Mouse (Mus musculus): ENCODE results near the gene Psmb2.

The Psmb2 gene

GRCm38 (mm10) chr4:126677054-126678003 is at the start of gene Psmb2:
TSS of gene Psmb2 (plus strand) at chr4:126677630.
- peak; percentile 94 for DNase-seq (ENCODE audit: low read depth, low spot score)

- DNase-seq (ENCODE audit: low read depth, low spot score): no peak
Observed at GRCm38 (mm10) chr4:126631922-126632321, 45.5 kb upstream of the Psmb2 start.

DNA sequence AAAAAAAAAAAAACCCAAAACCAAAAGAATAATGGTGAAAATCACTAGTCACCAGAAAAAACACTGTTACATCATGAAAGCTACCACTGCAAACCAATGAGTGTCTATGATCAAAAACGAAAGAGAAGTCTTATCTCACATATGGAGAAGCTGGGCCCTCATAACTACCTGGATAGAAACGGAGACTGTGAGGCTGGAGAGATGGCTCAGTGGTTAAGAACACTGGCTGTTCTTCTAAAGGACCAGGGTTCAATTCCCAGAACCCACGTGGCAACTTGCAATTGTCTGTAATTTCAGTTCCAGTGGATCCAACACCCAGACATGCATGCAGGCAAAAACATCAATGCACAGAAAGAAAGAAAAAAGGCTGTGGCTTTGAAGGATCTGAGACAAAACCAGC is 44.8 kb upstream of the Psmb2 start:
- no peak for DNase-seq (ENCODE audit: low read depth, low spot score)

- no peak for DNase-seq (ENCODE audit: low read depth, low spot score)
Observed at GRCm38 (mm10) chr4:126636330-126636729, 41.1 kb upstream of the Psmb2 start.

DNA sequence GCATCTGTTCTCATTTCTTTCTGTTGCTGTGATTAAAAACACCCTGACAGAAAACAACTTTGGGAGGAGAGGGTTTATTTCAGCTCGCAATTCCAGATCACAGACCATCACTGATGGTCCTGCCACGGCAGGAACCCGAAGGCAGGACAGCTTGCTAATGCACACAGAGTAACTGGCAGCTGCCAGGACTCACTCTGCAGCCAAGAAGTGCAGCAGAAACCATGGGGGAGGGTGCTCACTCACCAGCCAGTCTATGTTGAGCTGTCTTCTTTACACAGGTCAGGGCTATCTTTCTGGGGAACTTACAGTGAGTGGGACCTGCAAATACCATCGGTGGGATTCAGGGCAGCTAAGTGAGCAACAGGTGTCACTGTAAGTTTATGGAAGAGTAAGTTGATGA is 40.0 kb upstream of the Psmb2 start:
- DNase-seq (ENCODE audit: low read depth, low spot score): no peak

GRCm38 (mm10) chr4:126639339-126639738 is 38.1 kb upstream of the Psmb2 start:
- no peak for DNase-seq (ENCODE audit: low read depth, low spot score)

- DNase-seq (ENCODE audit: low read depth, low spot score): no peak
Observed at GRCm38 (mm10) chr4:126641901-126642300, 35.5 kb upstream of the Psmb2 start.

GRCm38 (mm10) chr4:126643815-126644214 is 33.6 kb upstream of the Psmb2 start:
- no peak for DNase-seq (ENCODE audit: low read depth, low spot score)

- no peak for DNase-seq (ENCODE audit: low read depth, low spot score)
Observed at GRCm38 (mm10) chr4:126644333-126644963, 33.0 kb upstream of the Psmb2 start.

- DNase-seq (ENCODE audit: low read depth, low spot score): peak; percentile 32
Observed at GRCm38 (mm10) chr4:126647996-126648910, 29.2 kb upstream of the Psmb2 start.

DNA sequence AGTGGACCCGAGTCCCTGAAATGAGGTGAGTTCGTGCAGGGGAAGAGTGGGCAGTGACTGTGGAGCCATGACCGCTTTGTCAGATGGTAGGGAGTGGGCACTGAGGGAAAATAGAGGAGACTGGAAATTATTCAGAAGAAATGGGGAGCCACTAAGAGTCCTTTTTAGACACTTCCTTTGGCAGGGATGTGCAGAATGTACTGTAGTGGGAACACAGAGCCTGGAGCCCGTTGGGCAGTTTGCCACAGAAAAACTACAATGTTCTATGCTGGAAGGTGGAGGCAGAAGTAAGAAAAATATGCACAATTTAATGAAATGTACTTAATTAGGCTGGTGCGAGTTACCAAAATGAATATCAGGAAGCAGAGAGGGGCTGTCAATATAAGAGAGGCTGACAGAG is 24.3 kb upstream of the Psmb2 start:
- no peak for DNase-seq (ENCODE audit: low read depth, low spot score)

DNA sequence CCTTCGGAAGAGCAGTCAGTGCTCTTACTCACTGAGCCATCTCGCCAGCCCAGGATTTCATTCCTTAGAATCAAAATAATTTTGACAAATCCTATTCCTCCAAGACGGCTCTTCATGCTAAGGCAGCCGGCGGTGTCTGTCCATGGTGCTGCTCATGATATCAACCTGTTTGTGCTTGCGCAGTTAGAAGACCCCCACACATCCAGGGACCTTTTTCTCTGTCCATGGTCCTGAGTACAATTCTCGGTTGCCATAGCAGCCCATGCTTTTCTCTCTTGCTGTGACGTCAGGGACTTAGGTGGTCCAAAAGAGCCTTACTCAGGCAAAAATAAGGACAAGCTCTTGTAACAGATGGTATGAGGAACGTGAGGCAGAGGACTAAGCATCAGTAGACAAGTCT is 22.1 kb upstream of the Psmb2 start:
- DNase-seq (ENCODE audit: low read depth, low spot score): no peak

- DNase-seq (ENCODE audit: low read depth, low spot score): no peak
Observed at GRCm38 (mm10) chr4:126661249-126661648, 16.2 kb upstream of the Psmb2 start.

DNA sequence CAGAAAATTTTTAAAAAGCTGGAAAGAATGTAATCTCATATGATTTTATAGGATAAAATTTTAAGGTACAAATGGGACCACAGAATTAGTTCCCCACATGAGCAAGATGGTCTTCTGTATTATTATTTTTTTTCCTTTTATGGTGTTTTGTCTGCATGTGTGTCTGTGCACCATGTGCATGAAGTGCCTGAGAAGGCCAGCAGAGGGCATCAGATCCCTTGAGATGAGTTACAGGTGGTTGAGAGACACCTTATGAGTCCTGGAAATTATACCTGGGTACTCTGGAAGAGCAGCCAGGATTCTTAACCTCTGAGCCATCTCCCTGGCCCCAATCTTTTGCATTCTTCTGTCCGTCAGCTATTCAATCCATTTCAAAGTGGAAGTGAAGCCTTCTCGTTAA is 10.4 kb upstream of the Psmb2 start:
- no peak for DNase-seq (ENCODE audit: low read depth, low spot score)

DNA sequence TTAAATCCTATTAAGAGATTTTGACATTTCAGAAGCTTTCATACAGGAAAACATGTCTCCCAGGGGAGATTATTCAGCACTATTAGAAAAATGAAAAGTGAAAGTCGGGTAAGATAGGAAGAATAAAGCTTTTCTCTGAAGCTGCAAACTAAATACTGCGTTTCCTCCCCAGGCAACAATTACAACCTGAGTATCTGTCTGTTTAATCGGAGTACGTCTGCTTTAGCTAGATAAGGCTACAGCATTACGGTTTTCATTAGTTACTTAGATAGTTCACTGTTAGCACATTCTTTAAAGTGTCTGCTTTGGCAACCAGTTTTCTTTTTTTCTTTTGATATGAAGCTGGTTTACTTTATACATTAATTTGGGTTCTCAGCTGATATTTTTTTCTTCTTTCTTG is 4.9 kb downstream of the Psmb2 start:
- no peak for DNase-seq (ENCODE audit: low read depth, low spot score)

- no peak for DNase-seq (ENCODE audit: low read depth, low spot score)
Observed at GRCm38 (mm10) chr4:126683084-126683483, 5.7 kb downstream of the Psmb2 start.

DNA sequence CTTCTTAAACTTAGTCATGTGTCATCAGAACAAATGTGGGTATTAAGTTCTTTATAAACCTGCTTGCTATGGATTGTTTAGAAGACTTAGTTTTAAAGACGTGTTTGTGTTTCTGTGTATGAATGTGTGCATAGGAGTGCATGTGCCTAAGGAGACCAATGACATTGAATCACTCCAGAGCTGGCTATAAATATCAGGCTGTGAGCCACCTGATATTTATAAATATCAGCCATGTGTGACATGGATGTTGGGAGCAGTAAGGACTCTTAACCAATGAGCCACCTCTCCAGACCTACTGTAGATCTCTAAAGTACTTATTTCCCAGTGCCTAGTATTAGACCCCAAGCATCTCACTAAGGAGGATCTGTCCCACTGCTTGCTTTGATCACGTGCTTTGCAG is 12.0 kb downstream of the Psmb2 start:
- DNase-seq (ENCODE audit: low read depth, low spot score): no peak

- no peak for DNase-seq (ENCODE audit: low read depth, low spot score)
Observed at GRCm38 (mm10) chr4:126693021-126693420, 15.6 kb downstream of the Psmb2 start.

DNA sequence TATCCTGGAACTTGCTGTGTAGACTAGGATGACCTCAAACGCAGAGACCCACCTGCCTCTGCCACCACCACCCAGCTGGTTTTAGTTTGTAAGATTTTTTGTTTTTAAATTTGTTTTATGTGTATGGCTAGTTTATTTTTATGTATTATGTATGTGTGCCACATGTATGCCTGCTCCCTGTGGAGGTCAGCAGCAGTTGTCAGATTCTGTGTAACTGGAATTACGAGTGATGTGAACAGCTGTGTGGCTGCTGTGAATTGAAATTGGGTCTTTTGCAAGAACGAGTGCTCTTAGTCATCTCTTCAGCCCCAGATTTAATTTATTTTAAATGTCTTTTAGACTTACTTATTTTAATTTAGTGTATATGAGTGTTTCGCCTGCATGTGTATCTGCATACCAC is 19.5 kb downstream of the Psmb2 start:
- DNase-seq (ENCODE audit: low read depth, low spot score): no peak

DNA sequence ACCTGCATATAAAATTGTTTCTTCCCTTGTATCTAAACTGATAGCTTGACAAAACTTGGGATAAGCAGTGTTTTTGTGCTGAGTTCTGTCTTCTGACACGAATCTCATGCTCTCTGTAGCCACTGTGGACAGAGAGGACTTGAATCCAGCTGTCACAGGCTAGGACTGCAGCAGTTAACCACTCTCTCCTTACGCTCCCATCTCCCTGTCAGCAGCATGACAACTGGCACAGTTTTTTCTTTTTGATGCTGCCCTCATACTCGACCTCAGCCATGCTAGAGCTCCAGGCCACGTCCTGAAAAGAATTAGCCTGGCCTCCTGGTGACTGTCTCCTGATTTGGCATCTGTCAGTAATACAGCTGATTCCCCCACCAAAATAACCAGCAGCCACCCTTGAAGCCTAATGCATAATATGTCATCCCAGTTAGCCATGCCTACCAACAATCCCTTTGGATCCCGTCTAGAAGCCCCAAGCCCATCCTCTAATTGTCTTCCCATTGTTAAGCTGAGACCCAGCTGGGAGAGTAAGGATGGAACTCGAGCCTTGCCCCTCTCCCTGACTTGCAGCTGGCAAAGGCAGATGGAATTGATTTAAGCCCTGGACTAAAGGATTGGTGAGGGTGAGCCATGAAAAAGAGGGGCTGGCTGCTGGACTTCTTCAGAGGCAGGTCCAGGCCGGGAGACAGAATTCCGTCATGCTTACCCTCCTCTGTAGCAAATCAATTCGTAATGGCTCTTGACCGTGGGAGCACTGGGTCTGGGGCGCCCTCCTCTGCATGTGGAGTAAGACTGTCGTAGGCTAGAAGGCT is 29.4 kb downstream of the Psmb2 start:
- DNase-seq (ENCODE audit: low read depth, low spot score): no peak

DNA sequence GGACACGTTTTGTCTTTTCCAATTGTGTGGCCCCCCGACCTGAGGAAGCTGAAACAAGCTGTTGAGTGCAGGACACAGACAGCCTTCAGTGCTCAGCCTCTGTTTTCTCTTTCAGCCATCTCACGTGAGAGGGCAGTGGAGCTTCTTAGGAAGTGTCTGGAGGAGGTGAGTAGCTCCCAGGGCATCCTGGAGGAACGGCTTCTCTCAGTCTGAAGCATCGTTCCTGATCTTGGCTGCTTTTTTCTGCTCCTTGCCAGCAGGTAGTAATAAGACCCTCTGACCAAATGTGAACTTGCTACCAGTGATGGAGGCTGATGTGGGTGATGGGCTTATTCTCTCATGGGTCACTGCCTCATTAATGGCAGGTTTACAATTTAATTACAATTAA is 30.0 kb downstream of the Psmb2 start:
- no peak for DNase-seq (ENCODE audit: low read depth, low spot score)
